Mouse (Mus musculus) limb, embryonic 10.5 days (tissue): ENCODE results near the gene Ankrd23. TPM values are rescaled to one million over a fixed set of nuclear protein-coding genes. Genes with fewer than 3 reads are reported as not detected.

Experiments used
- DNase-seq: peaks from one replicate; pipeline ENCODE4 v3.0.0-alpha.2; 2017; ENCODE audit warnings: low spot score
- H3K27ac ChIP-seq: fragments of 300-500 bp; sonication (generic); 2 replicates; pipeline ENCODE4 v1.5.1; 2016; ENCODE audit warnings: mild to moderate bottlenecking
- H3K27me3 ChIP-seq: fragments of 300-500 bp; sonication (generic); 2 replicates; pipeline ENCODE4 v1.6.1; 2016; ENCODE audit warnings: low read depth, mild to moderate bottlenecking; ENCODE audit not compliant: poor library complexity, severe bottlenecking
- H3K36me3 ChIP-seq: fragments of 300-500 bp; sonication (generic); 2 replicates; pipeline ENCODE4 v1.6.1; 2016; ENCODE audit warnings: mild to moderate bottlenecking, moderate library complexity
- H3K4me1 ChIP-seq: fragments of 300-500 bp; sonication (generic); 2 replicates; pipeline ENCODE4 v1.6.1; 2016
- H3K4me3 ChIP-seq: fragments of 300-500 bp; sonication (generic); 2 replicates; pipeline ENCODE4 v1.5.1; 2016; ENCODE audit warnings: mild to moderate bottlenecking, moderate library complexity
- H3K9me3 ChIP-seq: fragments of 300-500 bp; sonication (generic); replicated peaks from 2 replicates; pipeline ENCODE4 v1.6.1; 2016; ENCODE audit warnings: mild to moderate bottlenecking
- WGBS: fragments of 180-500 bp; shearing (Covaris S2); methylation state at CpG from one replicate; pipeline ENCODE4 v1.1.7; 2016; 5-methylcytosine and 5-hydroxymethylcytosine counted together
- microRNA-seq: library from miRNA; unstranded; fragments of <30 nt; microRNA quantifications from one replicate; pipeline ENCODE4, GENCODE M21; 2017
- polyA plus RNA-seq: library from polyadenylated mRNA; unstranded; fragments of >200 nt; fragmentation: Nextera tagmentation; extraction: Ambion mirVana; gene quantifications from 2 replicates; pipeline ENCODE4 v1.2.1, GENCODE M21; 2016

The Ankrd23 gene
- polyA plus RNA-seq, 1 experiment from 2014 or later = 16.8 TPM

DNA sequence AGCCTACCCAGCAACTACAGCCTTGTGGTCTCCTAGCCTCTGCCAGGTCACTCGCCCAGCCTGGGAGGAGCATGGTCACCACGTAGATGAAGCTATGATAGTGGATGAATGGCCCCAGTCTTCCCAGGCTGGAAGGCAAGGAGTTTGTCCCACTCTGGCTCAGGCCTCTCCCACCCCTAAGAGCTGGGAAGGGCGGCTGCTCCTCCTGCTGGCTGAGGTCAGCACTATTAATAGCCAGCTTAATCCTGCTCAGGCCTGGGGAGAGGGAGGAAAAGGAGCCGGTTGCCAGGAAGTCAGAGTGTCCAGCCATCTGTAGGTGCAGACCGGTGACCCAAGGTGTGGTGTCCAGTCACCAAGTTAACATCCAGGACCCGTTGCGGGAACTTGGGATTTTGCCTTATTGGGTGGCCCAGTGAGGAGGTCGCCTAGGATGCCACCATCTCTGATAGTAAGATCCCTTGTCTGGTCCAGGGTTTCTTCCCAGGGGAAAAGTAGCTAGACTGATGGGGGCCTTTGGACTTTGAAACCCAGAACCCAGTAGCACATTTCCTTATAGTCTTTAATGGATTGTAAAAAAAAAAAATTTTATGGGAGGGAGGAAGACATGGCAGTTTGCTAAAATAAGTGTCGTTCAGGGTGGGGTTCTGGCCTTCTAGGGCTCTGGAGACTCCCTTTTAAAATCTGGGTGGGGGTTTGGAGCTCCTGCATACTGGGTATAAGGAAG is 44.1 kb downstream of the Ankrd23 start:
- WGBS = 48% methylated on average over 9 of the region's 9 CpGs
- H3K36me3 ChIP-seq = no peaks in the 10 kb centered on the region
- peaks cover 20% of the 10 kb centered on the region for H3K4me1 ChIP-seq
- peak overlapping the region; percentile 42; the same call in 1 of the 2 replicates for H3K27ac ChIP-seq
- H3K4me3 ChIP-seq = no peak overlapping the region
- peak; percentile 53 for DNase-seq
- no peaks in the 10 kb centered on the region for H3K27me3 ChIP-seq
- H3K9me3 ChIP-seq = no peaks in the 10 kb centered on the region

GRCm38 (mm10) chr1:36489661-36490060 is 47.0 kb downstream of the Ankrd23 start:
- H3K4me1 ChIP-seq = peaks cover 23% of the 10 kb centered on the region

GRCm38 (mm10) chr1:36487111-36487510 is 49.6 kb downstream of the Ankrd23 start:
- DNase-seq = no peak
- Histone ChIP-seq H3K4me1 (peaks cover 10% of the 10 kb centered on the region), H3K27me3 (no peaks in the 10 kb centered on the region), H3K9me3 (no peaks in the 10 kb centered on the region), H3K36me3 (no peaks in the 10 kb centered on the region), H3K27ac (no peak overlapping the region), H3K4me3 (no peak overlapping the region)
- 92% methylated on average over 9 of the region's 9 CpGs for WGBS

More at GRCm38 (mm10) chr1:36489661-36490060, 47.0 kb downstream of the Ankrd23 start:
- DNase-seq = no peak
- Histone ChIP-seq H3K4me3 (no peak overlapping the region), H3K36me3 (no peaks in the 10 kb centered on the region), H3K27me3 (no peaks in the 10 kb centered on the region), H3K9me3 (no peaks in the 10 kb centered on the region), H3K27ac (no peak overlapping the region)
- 86% methylated on average over 6 of the region's 6 CpGs for WGBS

- H3K9me3 ChIP-seq = no peaks in the 10 kb centered on the region
Measured at GRCm38 (mm10) chr1:36485080-36485479, 51.6 kb downstream of the Ankrd23 start.

DNA sequence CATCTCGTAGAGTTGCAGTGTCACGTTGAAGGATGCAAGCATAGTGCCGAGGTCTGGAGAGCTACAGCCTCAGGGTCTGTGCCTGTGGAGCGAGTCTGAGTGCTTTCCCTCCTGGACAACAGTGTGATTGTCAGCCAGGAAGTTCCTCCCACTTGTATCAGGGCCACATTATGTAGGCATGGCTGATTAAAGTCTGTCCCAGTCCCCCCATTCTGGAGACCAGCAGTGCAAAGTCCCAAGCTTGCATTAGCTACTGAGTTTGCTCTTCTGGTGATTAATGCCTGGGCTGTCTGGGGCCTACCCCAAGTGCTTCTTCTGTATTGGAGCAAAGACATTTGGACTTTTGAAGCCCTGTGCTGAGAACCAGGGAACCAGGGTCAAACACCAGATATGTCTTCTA is 52.9 kb downstream of the Ankrd23 start:
- H3K4me1 ChIP-seq = peaks cover 7% of the 10 kb centered on the region; the same call in 1 of the 2 replicates
- no peaks in the 10 kb centered on the region for H3K9me3 ChIP-seq
- DNase-seq = no peak
- 80% methylated on average over 4 of the region's 4 CpGs for WGBS
- no peaks in the 10 kb centered on the region for H3K36me3 ChIP-seq
- no peak overlapping the region for H3K27ac ChIP-seq
- no peak overlapping the region for H3K4me3 ChIP-seq
- H3K27me3 ChIP-seq = no peaks in the 10 kb centered on the region

More at GRCm38 (mm10) chr1:36485080-36485479, 51.6 kb downstream of the Ankrd23 start:
- H3K4me1 ChIP-seq = peaks cover 7% of the 10 kb centered on the region; the same call in 1 of the 2 replicates
- WGBS = 90% methylated on average over 7 of the region's 7 CpGs
- H3K27me3 ChIP-seq = no peaks in the 10 kb centered on the region
- no peaks in the 10 kb centered on the region for H3K36me3 ChIP-seq
- H3K27ac ChIP-seq = no peak overlapping the region
- no peak overlapping the region for H3K4me3 ChIP-seq
- no peak for DNase-seq

Small RNA genes lying within 50 kb of the gene (microRNA-seq; reads per million reads assigned to microRNA genes)
- gene Gm47280 = not detected

Other genes with a start within 250 kb of the Ankrd23 start
- gene Arid5a, start 229.2 kb downstream of the Ankrd23 start, polyA plus RNA-seq = 2.8 and 4.2 TPM in 2 replicates
- gene Kansl3, start 167.7 kb downstream of the Ankrd23 start, polyA plus RNA-seq = 50.3 and 53.4 TPM in 2 replicates
- 1.1 and 1.7 TPM in 2 replicates for gene Fer1l5, start 164.6 kb downstream of the Ankrd23 start, polyA plus RNA-seq
- gene Lman2l, start 91.6 kb downstream of the Ankrd23 start, polyA plus RNA-seq = 53.7 and 59.8 TPM in 2 replicates
- 12.7 and 17.5 TPM in 2 replicates for gene Cnnm4, start 65.3 kb downstream of the Ankrd23 start, polyA plus RNA-seq
- gene Cnnm3, start 25.0 kb downstream of the Ankrd23 start, polyA plus RNA-seq = 3.6 and 4.5 TPM in 2 replicates
- gene Gm42417, start 2.5 kb upstream of the Ankrd23 start, polyA plus RNA-seq = 0.39 TPM in 1 of 2 replicates, not detected in the other
- 19.5 and 20.3 TPM in 2 replicates for gene Ankrd39, start 10.6 kb upstream of the Ankrd23 start, polyA plus RNA-seq
- 28.5 and 34.2 TPM in 2 replicates for gene Sema4c, start 21.5 kb upstream of the Ankrd23 start, polyA plus RNA-seq
- 1.3 and 1.6 TPM in 2 replicates for gene Fam178b, start 146.3 kb upstream of the Ankrd23 start, polyA plus RNA-seq
- 535 and 559 TPM in 2 replicates for gene Cox5b, start 154.6 kb upstream of the Ankrd23 start, polyA plus RNA-seq
- not detected in 2 replicates for gene 4933424G06Rik, start 173.3 kb upstream of the Ankrd23 start, polyA plus RNA-seq
- gene Actr1b, start 177.5 kb upstream of the Ankrd23 start, polyA plus RNA-seq = 155 and 156 TPM in 2 replicates
- 0.36 TPM in 1 of 2 replicates, not detected in the other for gene Zap70, start 224.9 kb upstream of the Ankrd23 start, polyA plus RNA-seq